Mouse (Mus musculus) lung, postnatal 25 days (tissue): ENCODE measurements around the gene Nr2e3.
A peak's percentile ranks its signal among the peaks of the same experiment; 100 is the strongest.
"Not testable (repeated sequence)": the region's sequence is repeated elsewhere in the genome, so short reads cannot be mapped to it uniquely, and the experiment has no call there.

Source experiments
- DNase-seq: peaks from one replicate; pipeline ENCODE4 v3.0.0; 2022; ENCODE audit warnings: low spot score

Gene Nr2e3

DNA sequence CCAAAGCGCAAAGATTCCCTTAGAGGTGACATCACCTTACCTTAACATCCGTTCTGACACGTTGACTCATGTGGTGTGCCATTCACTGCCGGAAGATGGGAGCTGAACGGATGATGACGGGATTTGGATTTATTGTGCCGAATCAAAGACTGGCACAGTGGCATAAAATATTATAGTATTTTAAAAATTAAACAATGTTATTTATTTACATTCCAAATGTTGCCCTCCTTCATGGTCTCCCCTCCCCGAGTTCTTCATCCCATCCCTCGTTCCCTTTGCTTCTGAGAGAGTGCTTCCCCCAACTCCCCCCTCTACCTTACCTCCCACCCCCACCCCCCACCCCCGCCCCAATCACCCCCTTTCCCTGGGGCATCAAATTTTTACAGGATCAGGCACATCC, at the start of gene Nr2e3:
Nr2e3 (minus strand) TSS at position 101 of the 400 bp plus-strand sequence.
- no peak for DNase-seq

DNA sequence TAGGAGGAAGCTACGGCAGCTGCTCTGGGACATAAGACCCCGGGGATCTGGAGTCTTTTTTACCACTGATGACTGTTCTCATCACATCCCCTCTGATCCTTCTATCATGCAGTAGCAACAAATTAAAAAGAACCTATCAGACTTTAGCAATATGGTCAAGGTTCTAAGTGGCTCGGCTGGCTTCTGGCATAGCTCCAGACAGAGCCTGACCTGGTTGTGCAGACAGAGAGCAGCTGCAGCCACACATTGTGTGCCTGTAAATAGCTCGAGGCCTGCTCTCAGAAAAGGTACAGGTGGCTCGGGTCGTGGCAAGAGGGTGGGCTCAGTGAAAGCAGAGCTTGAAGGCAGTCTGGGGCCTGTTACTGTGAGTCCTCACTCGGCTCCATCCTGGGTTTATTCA, 48.5 kb upstream of the Nr2e3 start:
- no peak for DNase-seq

DNA sequence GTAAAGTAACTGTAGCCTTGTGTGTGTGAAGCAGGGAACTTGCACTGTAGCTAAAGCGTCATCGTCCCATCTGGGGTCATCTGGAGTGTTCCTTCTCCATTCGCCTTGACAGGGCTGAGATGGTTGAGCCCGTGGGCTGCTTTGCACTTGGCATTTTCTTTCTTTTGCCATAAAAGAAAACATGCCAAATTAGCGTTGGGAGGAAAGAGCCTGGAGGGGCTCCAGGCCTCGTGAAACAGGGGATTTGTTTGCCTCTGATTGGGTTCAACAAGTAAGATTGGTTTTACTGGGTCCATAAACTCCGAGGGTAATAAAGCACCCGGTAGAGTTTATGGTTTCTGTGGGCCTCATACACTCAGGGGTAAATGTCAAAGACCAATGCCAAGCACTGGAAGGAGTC, 41.9 kb upstream of the Nr2e3 start:
- DNase-seq, result no peak

DNA sequence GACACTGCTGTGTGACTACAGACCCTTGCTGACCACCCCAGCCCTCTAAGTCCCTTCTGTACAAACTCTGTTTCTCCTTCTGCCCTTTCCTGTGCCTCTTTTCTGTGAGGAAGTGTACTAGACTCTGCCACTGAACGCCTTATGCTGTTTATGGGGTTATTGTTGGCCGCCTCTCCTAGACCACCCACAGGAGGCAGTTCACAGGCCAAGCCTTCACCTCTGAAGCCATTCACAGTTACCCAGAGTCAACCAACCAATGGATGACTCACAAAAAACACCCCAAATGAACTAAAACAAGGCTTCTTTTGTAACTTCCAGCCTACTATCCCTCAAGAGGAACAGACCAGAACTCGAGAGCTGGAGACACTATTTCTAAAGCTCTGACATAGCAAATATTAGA, 41.0 kb upstream of the Nr2e3 start:
- DNase-seq, result no peak

DNA sequence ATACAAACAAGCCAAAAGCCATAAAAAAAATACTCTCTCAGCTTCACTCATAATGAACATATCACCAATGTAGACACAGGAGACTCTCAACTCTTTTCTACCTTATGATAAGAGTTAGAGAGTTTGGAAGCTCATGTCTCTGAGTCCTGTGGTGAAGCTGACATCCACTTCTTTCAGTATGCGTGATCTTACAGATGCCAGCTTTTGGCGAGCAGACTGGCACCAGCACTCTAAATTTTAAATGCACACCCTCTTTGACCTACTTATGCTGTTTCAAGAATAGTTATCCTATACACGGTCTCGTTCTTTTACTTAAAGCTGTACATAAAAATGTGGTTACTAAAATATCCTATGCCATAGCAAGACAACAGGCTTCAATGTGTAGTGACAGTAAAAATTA, 37.3 kb upstream of the Nr2e3 start:
- DNase-seq, result no peak

DNA sequence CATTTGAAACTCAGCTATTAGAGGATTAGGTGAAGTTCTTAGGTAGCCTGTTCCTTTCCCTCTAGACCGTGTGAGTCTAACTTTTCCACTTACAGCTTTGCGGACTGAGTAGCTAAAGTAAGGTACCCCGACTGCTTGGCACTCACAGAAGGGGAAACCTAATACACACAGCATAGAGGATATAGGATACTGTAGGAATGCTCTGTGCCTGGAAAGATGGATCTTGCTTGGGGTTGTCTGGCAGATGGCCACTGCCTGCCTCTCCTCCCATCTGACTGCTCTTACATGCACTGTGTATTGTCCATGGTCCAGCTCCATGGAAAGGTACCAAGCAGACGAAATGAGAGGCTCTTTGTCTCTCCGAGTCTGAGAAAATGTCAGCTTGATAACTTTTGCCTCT, 30.9 kb upstream of the Nr2e3 start:
- DNase-seq, result no peak

DNA sequence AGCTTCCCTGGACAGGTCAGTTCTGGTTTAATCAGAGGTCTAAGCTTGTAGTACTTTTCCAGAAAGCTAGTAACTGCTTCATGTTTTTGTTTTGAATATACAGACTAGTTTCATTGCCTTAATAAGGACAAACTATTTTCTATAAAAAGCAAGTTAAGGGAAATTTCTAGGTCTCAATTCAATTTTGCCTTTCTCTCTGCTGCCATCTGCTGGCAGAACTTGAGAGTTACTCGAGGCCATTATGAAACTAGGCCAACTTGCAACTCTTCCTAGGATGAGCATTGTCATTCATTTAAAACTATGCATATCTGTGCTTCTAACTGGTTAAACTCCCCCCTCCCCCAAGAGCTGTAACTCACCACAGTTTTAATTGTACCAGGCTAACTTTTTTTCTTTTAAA, 29.4 kb upstream of the Nr2e3 start:
- DNase-seq, result peak; percentile 46

DNA sequence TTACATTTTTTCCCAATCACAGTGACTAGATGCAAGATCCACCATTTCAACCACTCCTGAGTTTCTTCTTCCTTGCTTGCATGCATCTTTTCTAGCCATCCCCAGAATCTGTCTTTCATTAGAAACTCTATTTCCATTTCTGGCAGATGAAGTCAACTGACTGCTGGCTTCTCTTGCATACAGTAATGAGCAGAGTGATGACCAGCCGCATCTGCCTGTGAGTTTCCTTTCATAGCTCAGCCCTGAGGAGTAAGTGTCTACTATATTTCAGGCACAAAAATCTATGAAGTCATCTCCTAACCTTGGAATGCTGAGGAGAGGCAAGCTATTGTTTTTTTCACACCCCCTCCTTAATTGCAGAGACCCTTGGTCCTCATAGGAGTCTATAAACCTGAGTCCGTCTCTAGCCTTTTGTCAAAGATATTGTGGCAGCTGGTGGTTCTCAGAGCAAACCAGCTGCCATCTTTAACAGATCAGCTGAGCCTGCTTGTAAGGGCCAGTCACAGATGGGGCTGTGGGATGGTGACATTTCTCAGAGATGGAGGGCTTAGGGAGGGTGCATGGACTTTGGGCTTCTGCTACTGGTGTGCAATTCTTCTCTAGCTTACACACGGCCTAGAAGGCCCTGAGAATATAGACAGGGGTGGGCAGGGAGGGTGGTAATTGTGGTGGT, 25.6 kb upstream of the Nr2e3 start:
- no peak for DNase-seq

DNA sequence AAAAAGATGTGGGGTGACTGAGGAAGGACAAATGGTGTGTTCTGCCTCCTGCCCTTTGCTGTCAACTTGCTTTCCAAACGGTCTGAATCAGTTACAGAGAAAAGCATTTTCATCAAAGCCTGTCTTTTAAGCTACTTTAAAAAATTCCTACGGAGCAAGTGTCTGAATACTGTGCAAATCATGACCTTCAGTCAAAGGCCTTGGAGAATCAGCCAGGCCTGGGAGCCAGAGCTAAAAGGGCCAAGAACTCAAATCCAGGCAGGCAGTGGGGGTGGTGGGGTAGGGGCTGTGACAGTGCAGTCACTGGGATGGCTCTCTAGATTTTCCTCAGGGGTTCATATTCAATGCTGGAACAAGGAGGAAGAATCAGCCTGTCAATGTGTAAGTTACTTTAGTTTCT, 20.7 kb upstream of the Nr2e3 start:
- no peak for DNase-seq

DNA sequence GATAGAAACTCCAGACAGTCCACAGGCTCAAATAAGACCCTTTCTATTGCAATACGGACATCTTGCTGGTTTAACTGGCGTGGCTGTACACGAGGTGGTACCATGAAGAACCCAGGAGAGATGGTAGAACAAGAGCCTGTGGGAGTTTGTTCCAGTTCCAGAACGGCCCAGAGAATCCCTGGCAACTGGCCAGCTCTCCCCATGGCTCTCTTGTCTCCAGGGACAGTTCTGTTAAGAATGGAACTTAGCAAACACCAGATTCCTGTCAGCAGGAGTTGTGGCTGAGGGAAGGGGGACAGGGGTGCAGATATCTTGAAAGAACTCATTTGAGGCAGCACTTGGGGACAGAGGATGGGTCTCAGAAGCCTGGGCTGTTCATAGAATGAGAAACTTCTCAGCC, 10.8 kb upstream of the Nr2e3 start:
- DNase-seq, result no peak

DNA sequence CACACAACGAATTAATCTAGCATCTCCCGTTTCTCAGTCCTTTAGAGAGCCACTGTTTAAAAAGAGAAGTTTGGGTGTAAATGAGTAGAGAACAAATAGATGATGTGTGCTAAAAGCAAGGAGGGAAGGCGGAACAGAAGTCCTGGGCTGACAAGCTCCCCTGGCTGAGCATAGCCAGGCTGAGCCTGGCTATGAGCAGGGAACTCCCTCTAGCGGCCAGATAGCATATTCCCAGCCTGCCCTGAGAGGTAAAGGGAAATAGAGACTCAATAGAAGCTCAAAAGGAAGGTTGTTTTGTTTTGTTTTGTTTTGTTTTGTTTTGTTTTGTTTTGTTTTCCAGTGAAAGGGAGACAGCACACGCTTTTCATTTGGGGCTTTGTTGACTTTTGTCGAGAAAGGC, 8.9 kb upstream of the Nr2e3 start:
- peak; percentile 53 for DNase-seq

DNA sequence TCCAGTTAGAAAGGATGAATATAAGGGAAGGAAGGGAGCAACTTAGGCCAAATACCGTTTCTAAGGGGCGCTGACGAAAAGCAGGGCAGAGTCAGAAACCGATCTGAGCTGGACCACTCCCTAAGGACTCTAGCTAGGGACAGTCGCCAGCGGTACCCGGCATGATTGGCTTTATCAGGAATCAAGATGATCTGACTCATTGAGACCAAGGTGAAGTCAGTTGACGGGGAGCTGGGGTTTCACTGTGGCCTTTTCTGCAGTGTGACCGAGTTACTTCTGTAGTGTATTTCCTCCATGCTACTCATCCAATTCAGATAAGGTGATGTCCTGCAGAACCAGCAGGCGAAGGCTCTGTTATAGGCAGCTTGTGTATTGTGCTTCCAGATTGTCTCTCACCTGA, 4.6 kb upstream of the Nr2e3 start:
- no peak for DNase-seq

DNA sequence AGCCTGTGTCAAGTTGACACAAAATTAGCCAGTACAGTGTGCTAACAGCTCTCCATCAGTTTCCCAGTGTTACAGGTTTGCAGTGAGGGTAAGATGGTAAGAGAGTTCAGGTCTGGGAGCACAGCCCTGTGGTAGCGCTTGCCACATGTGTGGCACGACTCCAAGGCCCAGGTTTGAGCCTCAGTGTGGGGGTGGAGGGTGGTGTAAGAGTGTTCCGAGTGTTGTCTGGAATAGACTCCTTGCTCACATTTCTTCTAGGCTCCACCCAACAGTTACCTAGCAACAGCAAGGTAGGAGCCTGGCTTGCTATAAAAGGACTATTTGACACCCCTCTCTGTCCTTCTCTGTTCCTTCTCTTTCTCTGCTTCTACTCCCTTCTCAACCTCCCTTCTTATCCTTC, 3.9 kb upstream of the Nr2e3 start:
- peak; percentile 72 for DNase-seq

DNA sequence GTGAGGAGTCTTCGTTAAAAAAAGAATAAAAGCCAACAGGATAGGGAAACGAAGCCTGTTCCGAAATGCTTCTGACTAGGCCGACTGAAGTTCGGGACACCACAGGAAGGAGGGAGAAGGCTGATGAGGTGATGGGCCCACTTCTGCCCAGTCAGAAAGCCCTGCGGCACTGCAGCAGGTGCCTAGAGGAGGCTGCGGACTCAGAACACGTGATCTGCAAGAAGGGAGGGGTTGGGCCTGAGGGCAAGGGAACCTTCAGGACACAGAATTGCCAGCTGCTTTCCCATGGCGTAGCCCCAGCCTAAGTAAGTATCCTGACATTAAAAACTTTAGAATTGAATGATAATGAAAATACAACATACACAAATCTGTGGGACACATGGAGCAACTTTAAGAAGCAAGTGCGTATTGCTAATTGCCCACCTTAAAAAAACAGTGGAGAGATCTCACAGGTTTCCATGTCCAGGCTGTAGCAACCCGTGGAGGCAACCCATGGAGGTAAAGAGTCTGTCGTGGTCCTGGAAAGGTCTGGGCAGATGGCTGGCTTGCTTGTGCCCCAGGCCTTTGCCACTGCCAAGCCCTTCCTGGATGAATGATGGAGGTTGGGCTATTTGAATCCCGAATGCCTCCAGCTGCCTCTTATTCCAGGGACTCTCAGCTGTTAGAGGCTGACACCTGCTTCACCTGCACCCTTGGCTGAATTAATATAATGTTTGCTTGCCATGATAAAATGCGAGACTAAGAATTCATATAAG, 919 bp upstream of the Nr2e3 start:
- DNase-seq, result no peak

DNA sequence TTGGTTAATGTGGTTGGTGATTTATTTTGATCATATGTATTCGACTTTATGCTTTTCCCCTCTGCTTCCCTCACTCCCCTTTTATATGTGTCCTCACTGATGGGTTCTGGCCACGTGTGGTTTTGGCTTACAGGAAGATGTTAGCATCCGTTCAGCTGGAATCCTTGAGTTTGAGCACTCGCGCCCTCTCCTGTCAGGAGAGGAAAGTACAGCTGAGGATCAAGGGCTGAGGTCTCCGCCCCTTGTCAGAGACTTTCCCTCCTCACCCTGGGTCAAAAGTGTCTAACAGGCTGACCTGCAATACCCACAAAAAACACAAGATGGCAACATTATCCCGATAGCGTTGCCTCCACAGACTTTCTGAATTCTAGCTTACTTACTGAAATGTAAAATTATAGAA, 1.2 kb downstream of the Nr2e3 start:
- peak; percentile 88 for DNase-seq

DNA sequence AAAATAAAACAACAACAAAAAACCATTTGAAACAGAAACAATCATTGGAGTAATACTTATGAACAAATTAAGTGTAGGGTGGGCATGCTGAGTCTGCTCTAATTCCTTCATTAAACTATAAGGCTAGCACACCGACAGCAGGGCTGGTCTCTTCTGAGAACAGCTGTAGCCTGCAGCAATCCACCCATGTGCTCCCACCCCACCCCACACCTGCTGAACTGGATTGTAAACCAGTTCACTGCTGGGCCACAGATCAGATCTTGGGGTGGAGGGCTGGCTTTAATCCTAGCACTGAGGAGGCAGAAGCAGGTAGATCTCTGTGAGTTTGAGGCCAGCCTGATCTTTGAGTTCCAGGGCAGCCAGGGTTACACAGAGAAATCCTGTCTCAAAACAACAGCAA, 2.3 kb downstream of the Nr2e3 start:
- not testable (repeated sequence) for DNase-seq

DNA sequence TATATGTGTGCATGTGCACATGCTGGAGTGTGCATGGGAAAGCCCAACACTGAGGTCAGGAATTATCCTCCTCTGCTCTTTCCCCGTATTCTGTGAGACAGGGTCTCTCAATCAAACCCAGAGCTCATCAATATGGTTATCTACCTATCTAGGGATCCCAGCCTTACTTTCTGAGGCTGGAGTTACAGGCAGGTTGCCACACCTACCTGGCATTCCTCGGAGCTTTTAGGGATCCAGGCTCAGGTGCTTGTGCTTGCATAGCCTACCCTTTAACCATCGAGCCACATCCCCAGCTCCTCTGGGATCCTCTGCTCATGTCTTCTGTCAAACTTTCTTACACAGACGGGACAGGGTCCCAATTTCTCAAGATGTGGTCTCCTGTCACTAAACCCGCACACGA, 4.0 kb downstream of the Nr2e3 start:
- no peak for DNase-seq

DNA sequence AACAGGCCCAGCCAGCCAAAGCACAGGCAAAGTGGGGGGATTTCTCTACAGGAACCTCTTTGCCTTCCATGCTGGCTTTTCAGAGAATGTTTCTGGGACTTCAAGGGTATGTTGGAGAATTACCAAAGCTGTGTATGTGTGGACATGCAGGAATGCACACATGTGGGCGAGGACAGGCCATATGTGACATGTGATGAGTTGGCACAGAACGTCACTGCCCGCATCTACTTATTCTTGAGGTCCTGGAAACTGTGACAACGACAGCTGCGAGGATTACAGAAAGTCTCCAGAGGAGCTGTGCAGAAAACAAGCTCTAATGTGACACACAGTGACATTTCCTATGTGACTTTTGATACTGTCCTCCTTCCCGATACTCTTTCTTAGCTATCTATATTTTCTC, 4.8 kb downstream of the Nr2e3 start:
- no peak for DNase-seq

DNA sequence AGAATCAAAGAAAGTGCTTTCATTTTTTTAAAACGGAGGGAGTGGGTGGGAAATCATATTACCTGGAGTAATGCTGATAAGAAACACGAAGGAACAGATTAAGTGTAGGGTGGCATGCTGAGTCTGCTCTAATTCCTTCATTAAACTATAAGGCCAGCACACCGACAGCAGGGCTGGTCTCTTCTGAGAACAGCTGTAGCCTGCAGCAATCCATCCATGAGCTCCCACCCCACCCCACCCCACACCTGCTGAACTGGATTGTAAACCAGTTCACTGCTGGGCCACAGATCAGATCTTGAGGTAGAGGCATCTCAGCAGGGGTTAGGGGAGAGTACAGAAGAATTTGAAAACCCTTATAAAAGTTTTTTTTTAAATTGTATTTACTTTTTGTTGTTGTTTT, 5.3 kb downstream of the Nr2e3 start:
- no peak for DNase-seq

DNA sequence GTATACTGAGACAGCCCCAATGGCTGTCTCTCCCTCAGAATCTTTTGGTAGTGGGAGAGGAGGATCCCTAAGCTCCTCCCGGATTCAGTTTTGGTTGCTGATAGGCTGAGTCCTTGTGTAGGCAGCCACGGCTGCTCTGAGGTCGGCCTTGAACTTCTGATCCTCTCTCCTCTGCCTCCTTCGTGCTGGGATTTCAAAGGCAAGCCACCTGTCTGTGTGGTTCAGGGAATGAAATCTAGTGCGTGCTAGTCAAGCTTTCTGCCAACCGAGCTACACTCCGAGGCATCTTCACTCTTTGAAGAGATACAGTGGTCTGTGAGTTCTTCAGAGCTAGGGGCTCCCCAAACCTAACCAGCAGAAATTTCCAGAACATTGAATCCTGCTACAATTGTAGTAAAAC, 6.9 kb downstream of the Nr2e3 start:
- DNase-seq, result no peak

DNA sequence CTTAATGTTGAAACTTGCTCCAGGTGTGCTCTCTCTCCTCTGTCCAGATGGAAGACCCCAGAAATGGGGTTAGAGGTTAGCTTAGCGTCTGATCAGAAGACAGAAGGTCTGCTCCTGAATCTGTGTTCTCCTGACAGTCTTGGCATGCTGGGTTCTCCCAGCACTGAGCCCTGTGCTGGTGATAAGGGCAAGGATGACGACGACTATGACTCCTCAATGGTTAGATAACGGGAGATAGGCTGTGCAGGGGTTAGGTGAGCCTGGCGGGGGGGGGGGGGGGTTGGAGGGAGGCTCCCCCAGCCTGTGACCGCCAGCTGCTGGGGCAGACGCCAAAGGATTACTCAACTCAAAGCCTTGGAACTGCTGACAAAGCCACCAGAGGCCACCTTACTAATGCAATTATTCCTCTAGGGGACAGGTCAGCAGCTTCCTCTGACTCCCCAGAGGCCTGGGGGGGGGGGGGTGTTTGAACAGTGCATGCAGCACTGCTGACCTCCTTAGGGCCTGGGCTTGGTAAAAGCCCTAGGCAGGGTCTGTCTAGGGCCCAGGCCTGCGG, 7.9 kb downstream of the Nr2e3 start:
- no peak for DNase-seq

DNA sequence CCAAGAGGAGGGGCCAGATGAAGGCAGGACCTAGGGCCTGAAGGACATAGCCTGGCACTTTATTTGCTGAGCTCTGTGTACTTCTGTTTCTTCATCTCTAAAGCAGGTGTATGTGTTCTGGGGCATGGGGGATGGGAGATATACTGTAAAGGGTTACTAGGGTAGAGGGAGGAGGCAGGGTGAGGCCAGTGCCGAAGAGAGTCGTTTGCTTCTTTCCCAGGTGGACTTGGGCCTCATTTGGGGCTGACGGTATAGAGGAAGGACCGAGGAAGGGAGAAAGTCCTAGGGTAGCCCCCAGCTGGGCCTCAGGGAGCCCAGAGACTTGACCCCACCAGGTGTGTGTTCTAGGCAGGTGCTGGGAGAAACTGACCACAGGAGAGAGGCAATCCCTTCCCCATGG, 8.5 kb downstream of the Nr2e3 start:
- no peak for DNase-seq

DNA sequence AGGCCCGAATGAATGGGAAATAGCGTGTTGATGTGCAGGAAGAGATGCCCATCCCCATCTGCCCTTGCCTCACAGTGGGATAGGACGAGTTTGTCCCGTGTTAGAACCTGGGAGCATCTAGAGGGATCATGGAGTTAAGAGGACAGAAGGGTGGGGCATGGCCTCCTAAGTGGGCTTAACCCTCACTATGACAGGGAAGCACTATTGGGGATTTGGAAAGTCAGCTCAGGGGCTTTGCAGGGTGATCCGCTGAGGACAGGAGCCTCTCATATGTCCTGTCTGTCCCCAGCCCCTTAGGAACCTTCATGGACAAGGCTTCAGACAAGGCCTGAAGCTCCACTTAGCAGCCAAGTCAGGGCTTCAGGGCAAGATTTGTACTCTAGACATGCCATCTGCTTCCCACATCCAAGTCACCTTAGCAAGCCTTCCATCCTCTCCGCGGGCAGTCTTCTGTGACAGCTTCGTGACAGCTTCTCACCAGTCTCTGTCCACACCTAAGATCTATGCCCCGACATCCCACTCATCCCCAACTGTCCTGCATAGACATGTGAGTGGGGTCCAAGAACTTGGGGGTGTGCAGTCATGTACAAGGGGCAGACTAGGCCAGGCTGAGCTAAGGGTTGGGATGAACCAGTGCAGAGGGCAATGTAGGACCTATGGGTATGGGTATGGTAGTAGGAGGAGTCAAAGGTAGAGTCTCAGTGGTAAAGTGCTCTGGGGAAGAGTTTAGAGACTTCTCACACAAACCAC, 9.3 kb downstream of the Nr2e3 start:
- DNase-seq, result no peak
